In genomic region chr10:112801560-112801959, GRCm38 (mm10) we compare ENCODE assay signal across 8 mouse cellular contexts.
DNase-seq lines count a peak whose midpoint lies in the region; ATAC-seq and TF ChIP-seq lines count a peak whose summit lies in the region.

No protein-coding gene starts in this region.

- peak; percentile 71 for ATAC-seq in CD4-positive, CD25-positive, alpha-beta regulatory T cell, adult 4 months
- ATAC-seq in megakaryocyte progenitor cell, adult 5-6 weeks (replicated peaks; ENCODE audit: poor library complexity): peak; percentile 94
- no peak for ATAC-seq in stomach, postnatal 0 days (ENCODE audit: low FRiP score, low TSS enrichment)

- H3K9ac ChIP-seq in heart, adult 2 months (ENCODE audit: low read depth, low read length): no peak overlapping the region
- H3K9ac ChIP-seq in stomach, postnatal 0 days (ENCODE audit: low read length): no peak overlapping the region

- no peaks in the 10 kb centered on the region for H3K4me1 ChIP-seq in heart, adult 2 months (ENCODE audit: control insufficient read depth, insufficient read depth, low read length)
- 0 out of 2 replicates have a peak, but pooled peaks cover 2% of the 10 kb centered on the region for H3K4me1 ChIP-seq in heart, embryonic 10.5 days
- H3K4me1 ChIP-seq in stomach, postnatal 0 days (replicated peaks; ENCODE audit: control insufficient read depth, insufficient read depth): no peaks in the 10 kb centered on the region

- H3K36me3 ChIP-seq in heart, adult 2 months (ENCODE audit: control insufficient read depth, insufficient read depth, low read length): no peaks in the 10 kb centered on the region
- no peaks in the 10 kb centered on the region for H3K36me3 ChIP-seq in heart, embryonic 10.5 days
- H3K36me3 ChIP-seq in stomach, postnatal 0 days (ENCODE audit: control insufficient read depth, insufficient read depth, low read length): no peaks in the 10 kb centered on the region

- H3K4me3 ChIP-seq in heart, adult 2 months: no peak overlapping the region
- no peak overlapping the region for H3K4me3 ChIP-seq in heart, embryonic 10.5 days
- H3K4me3 ChIP-seq in stomach, postnatal 0 days (ENCODE audit: low read depth, low read length): no peak overlapping the region

- no peaks in the 10 kb centered on the region for H3K79me2 ChIP-seq in heart, adult 2 months (replicated peaks; ENCODE audit: control insufficient read depth, insufficient read depth, low read length)

- H3K9me3 ChIP-seq in heart, embryonic 10.5 days: no peaks in the 10 kb centered on the region
- no peaks in the 10 kb centered on the region for H3K9me3 ChIP-seq in stomach, postnatal 0 days (ENCODE audit: control insufficient read depth, low read length)

- H3K27me3 ChIP-seq in heart, adult 2 months (ENCODE audit: control insufficient read depth, insufficient read depth, low read length): no peaks in the 10 kb centered on the region
- H3K27me3 ChIP-seq in heart, embryonic 10.5 days (ENCODE audit: insufficient read depth, poor library complexity, severe bottlenecking): no peaks in the 10 kb centered on the region
- H3K27me3 ChIP-seq in stomach, postnatal 0 days (ENCODE audit: control insufficient read depth, insufficient read depth, low read length): no peaks in the 10 kb centered on the region

- no peak overlapping the region for H3K27ac ChIP-seq in heart, adult 2 months
- no peak overlapping the region for H3K27ac ChIP-seq in heart, embryonic 10.5 days
- no peak overlapping the region for H3K27ac ChIP-seq in stomach, postnatal 0 days (replicated peaks)

- TF ChIP-seq EP300 in heart, adult 2 months (IDR thresholded peaks at IDR 0.05; ENCODE audit: insufficient read depth, low read depth, low read length): 0 out of 2 replicates have a peak, but pooled peaks have one; percentile 10
- no peak for TF ChIP-seq EP300 in stomach, postnatal 0 days (optimal IDR thresholded peaks at IDR 0.05)

- 8% methylated on average over 5 of the region's 5 CpGs for WGBS in heart, adult 2 months
- 12% methylated on average over 5 of the region's 5 CpGs for WGBS in heart, embryonic 10.5 days
- WGBS in stomach, postnatal 0 days: 5% methylated on average over 5 of the region's 5 CpGs

- intact Hi-C loops in heart, adult 2 months (cut with DNase I): no loop called here

- TF ChIP-seq POLR2A in heart, adult 2 months (IDR thresholded peaks at IDR 0.05; ENCODE audit: insufficient read depth, low read depth, low read length): no peak

- TF ChIP-seq CTCF in heart, adult 2 months (IDR thresholded peaks at IDR 0.05): peak; percentile 89
- peak; percentile 90 for TF ChIP-seq CTCF in stomach, postnatal 0 days (IDR thresholded peaks at IDR 0.05; ENCODE audit: low read depth)

- no peak overlapping the region for H3K4me2 ChIP-seq in stomach, postnatal 0 days (replicated peaks; ENCODE audit: low read depth)

- DNase-seq in heart, adult 2 months: no peak
- no peak for DNase-seq in heart, embryonic 10.5 days (ENCODE audit: low spot score)
- peak; percentile 20 for DNase-seq in cerebellum, adult 9-10 months
- peak; percentile 6 to 35 for DNase-seq in frontal cortex, postnatal 14 days (ENCODE audit: low spot score in 2 of 2)
- peak; percentile 7 to 53 for DNase-seq in layer of hippocampus, adult 18-20 months (ENCODE audit: low spot score in 2 of 2)
- DNase-seq in stomach, postnatal 0 days (ENCODE audit: low spot score): peak; percentile 17

Comparison
In these comparisons a context has a peak if more than half of its experiments do, and no peak if none do; other contexts are left out.
1. DNase-seq: peak in cerebellum, adult 9-10 months (single experiment), frontal cortex, postnatal 14 days (2 of 2), layer of hippocampus, adult 18-20 months (2 of 2) and stomach, postnatal 0 days (single experiment); none in heart, adult 2 months (0 of 2) and heart, embryonic 10.5 days (single experiment).